In the genomic region with DNA sequence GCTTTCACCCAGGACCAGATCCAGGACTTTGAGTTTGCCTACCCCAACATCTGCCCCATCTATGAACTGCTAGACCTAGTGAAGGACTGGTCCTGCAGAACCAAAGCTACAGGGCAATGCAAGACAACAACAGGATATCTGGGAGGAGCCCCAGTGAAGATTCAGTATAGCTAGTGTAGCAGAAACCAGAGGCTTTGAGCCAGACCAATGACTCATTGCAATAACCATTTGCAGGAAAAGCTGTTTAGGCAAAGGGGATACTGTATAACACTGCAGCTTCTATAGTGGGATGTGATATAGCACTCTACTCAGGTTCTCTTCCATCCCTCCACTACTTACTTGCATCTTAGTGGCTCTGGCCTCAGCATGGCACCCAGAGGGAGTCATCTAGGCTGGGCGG, we compare ENCODE assay signal across 15 mouse cellular contexts.
"Had no signal": no experiment of that assay in that cellular context is flagged by ENCODE, and none has a peak within 500 bp of the region (broad histone marks: within the 10 kb centered on the region; RNA-seq: fewer than 3 reads in every experiment).

No protein-coding gene starts in this region.

- ATAC-seq: midbrain, embryonic 16.5 days had no signal

- H3K4me1 ChIP-seq: limb, embryonic 12.5 days; midbrain, embryonic 12.5 days; neural tube, embryonic 15.5 days had no signal

- H3K27ac ChIP-seq: kidney, embryonic 15.5 days; limb, embryonic 12.5 days; liver, embryonic 14.5 days; midbrain, embryonic 12.5 days; neural tube, embryonic 15.5 days had no signal

- H3K27me3 ChIP-seq: kidney, embryonic 15.5 days; neural tube, embryonic 15.5 days had no signal

- H3K9me3 ChIP-seq: kidney, embryonic 15.5 days; limb, embryonic 12.5 days; midbrain, embryonic 12.5 days; neural tube, embryonic 15.5 days had no signal

- H3K36me3 ChIP-seq: kidney, embryonic 15.5 days; limb, embryonic 12.5 days; midbrain, embryonic 12.5 days; neural tube, embryonic 15.5 days had no signal

- H3K4me2 ChIP-seq: kidney, embryonic 15.5 days; limb, embryonic 12.5 days; midbrain, embryonic 12.5 days; neural tube, embryonic 15.5 days had no signal

- DNase-seq: kidney, postnatal 14 days; layer of hippocampus, postnatal 36 days; liver; lung, adult 2 months; right cerebral cortex, adult 18-20 months; right cerebral cortex, postnatal 25 days; thymus, adult 18-20 months; thymus, postnatal 14 days had no signal

- H3K4me3 ChIP-seq: kidney, embryonic 15.5 days; limb, embryonic 12.5 days; midbrain, embryonic 12.5 days; myocyte; neural tube, embryonic 15.5 days had no signal

- H3K9ac ChIP-seq: kidney, embryonic 15.5 days; limb, embryonic 12.5 days; liver, embryonic 14.5 days; midbrain, embryonic 12.5 days; neural tube, embryonic 15.5 days had no signal
